Mouse (Mus musculus) ES-E14 (cell line): ENCODE measurements around the gene Fam81b. TPM values are rescaled to one million over a fixed set of nuclear protein-coding genes. Genes with fewer than 3 reads are reported as not detected.

Source experiments
- DNase-seq: peaks from one replicate; pipeline ENCODE4 v3.0.0-alpha.2; 2013; ENCODE audit warnings: low read depth, low spot score
- H3K27ac ChIP-seq: 2 replicates; pipeline ENCODE4 v1.5.1; 2012; ENCODE audit warnings: low read depth, mild to moderate bottlenecking, low read length, moderate library complexity, mixed read lengths; ENCODE audit not compliant: poor library complexity, insufficient read depth, severe bottlenecking
- H3K36me3 ChIP-seq: 2 replicates; pipeline ENCODE4 v1.6.1; 2012; ENCODE audit warnings: mild to moderate bottlenecking, low read length, moderate library complexity, mixed read lengths; ENCODE audit not compliant: control insufficient read depth, poor library complexity, insufficient read depth, severe bottlenecking
- H3K4me1 ChIP-seq, 2 experiments: fragments of 150-350 bp in 1 of 2; sonication (generic) in 1 of 2; 2 replicates each; pipeline ENCODE4 v1.6.1; 2012; ENCODE audit warnings: low read length in 2 of 2, mild to moderate bottlenecking in 1 of 2, mixed read lengths in 1 of 2; ENCODE audit not compliant: control insufficient read depth in 2 of 2, insufficient read depth in 2 of 2, poor library complexity in 1 of 2
- H3K4me3 ChIP-seq, 2 experiments: fragments of 150-350 bp in 1 of 2; sonication (generic) in 1 of 2; 2 replicates each; pipeline ENCODE4 v1.5.1; 2012; ENCODE audit warnings: low read length in 2 of 2, low read depth in 1 of 2, mild to moderate bottlenecking in 1 of 2, mixed read lengths in 1 of 2; ENCODE audit not compliant: insufficient read depth in 1 of 2, poor library complexity in 1 of 2, severe bottlenecking in 1 of 2
- H3K9ac ChIP-seq: 2 replicates; pipeline ENCODE4 v1.6.1; 2012; ENCODE audit warnings: low read depth, mild to moderate bottlenecking, low read length, mixed read lengths; ENCODE audit not compliant: poor library complexity, insufficient read depth, severe bottlenecking
- H3K9me3 ChIP-seq: fragments of 150-350 bp; sonication (generic); 2 replicates; pipeline ENCODE4 v1.6.1; 2012; ENCODE audit warnings: low read depth, mild to moderate bottlenecking, low read length; ENCODE audit not compliant: control insufficient read depth, insufficient read depth
- CHD2 ChIP-seq: IDR thresholded peaks from 2 replicates; pipeline ENCODE4 v1.6.1; 2014; ENCODE audit warnings: mild to moderate bottlenecking, low read depth, low read length, inconsistent platforms
- HCFC1 ChIP-seq: IDR thresholded peaks from 2 replicates; pipeline ENCODE4 v1.6.1; 2012; ENCODE audit warnings: low read length, inconsistent platforms, borderline replicate concordance; ENCODE audit not compliant: insufficient read depth
- MAFK ChIP-seq: IDR thresholded peaks from 2 replicates; pipeline ENCODE4 v1.6.1; 2014; ENCODE audit warnings: mild to moderate bottlenecking, low read depth, low read length, inconsistent platforms; ENCODE audit not compliant: insufficient read depth
- ZC3H11A ChIP-seq: IDR thresholded peaks from 2 replicates; pipeline ENCODE4 v1.6.1; 2012; ENCODE audit warnings: low read depth, mild to moderate bottlenecking, inconsistent platforms, low read length, borderline replicate concordance
- ZNF384 ChIP-seq: IDR thresholded peaks from 2 replicates; pipeline ENCODE4 v1.6.1; 2012; ENCODE audit warnings: low read depth, low read length, inconsistent platforms
- in situ Hi-C, 2 experiments: fragments of 600-800 bp; cut with MboI; formaldehyde crosslinking; loops; one replicate each; pipeline ENCODE4 v1.15.1; 2025; ENCODE audit warnings: low sequenced_read_pairs in 2 of 2, inconsistent platforms in 1 of 2; ENCODE audit not compliant: unreplicated experiment in 2 of 2
- total RNA-seq: library from RNA; depleted of rRNA; stranded (reverse); fragments of 300-350 nt; gene quantifications from 2 replicates; pipeline ENCODE4 v1.2.3, GENCODE M21; 2012; rRNA removed

Fam81b gene
- total RNA-seq, 1 experiment = not detected

- no peak overlapping the region for H3K9ac ChIP-seq
- no peaks in the 10 kb centered on the region; the same call in 1 of the 2 replicates for H3K36me3 ChIP-seq
- in situ Hi-C loops = no loop called here
Measured at GRCm38 (mm10) chr13:76157508-76157907, 147.4 kb downstream of the Fam81b start.

GRCm38 (mm10) chr13:76157099-76157498 is 147.8 kb downstream of the Fam81b start:
- Histone ChIP-seq H3K9me3 (no peaks in the 10 kb centered on the region), H3K36me3 (no peaks in the 10 kb centered on the region; the same call in 1 of the 2 replicates), H3K4me3 (no peak overlapping the region), H3K9ac (no peak overlapping the region), H3K4me1 (no peaks in the 10 kb centered on the region), H3K27ac (no peak overlapping the region)
- DNase-seq = no peak
- TF ChIP-seq CHD2 = no peak
- no peak for TF ChIP-seq ZC3H11A
- no peak for TF ChIP-seq ZNF384
- no peak for TF ChIP-seq MAFK
- no peak for TF ChIP-seq HCFC1
- in situ Hi-C loops = no loop called here

More at GRCm38 (mm10) chr13:76157508-76157907, 147.4 kb downstream of the Fam81b start:
- no peak overlapping the region for H3K4me3 ChIP-seq
- no peak for TF ChIP-seq MAFK
- no peak for TF ChIP-seq ZNF384
- no peak for TF ChIP-seq CHD2
- no peak for TF ChIP-seq HCFC1
- TF ChIP-seq ZC3H11A = no peak
- H3K27ac ChIP-seq = no peak overlapping the region
- H3K9me3 ChIP-seq = no peaks in the 10 kb centered on the region
- no peak for DNase-seq
- H3K4me1 ChIP-seq = no peaks in the 10 kb centered on the region

Other genes starting within 250 kb of the Fam81b start
- gene Gpr150, start 248.1 kb downstream of the Fam81b start, total RNA-seq = 0.11 and 0.27 TPM in 2 replicates
- gene Arsk, start 206.4 kb downstream of the Fam81b start, total RNA-seq = 4.5 and 8.3 TPM in 2 replicates
- 38.3 and 38.6 TPM in 2 replicates for gene Ttc37, start 206.3 kb downstream of the Fam81b start, total RNA-seq
- gene Mctp1, start 79.5 kb upstream of the Fam81b start, total RNA-seq = 0.21 and 0.80 TPM in 2 replicates